Mouse (Mus musculus): ENCODE measurements at regions not wholly inside any gene's neighbourhood (a gene's known extent, or its start where the extent isn't known, plus 50 kb on each side); places are given as distances from the start of the nearest gene placed in this dataset.

GRCm38 (mm10) chr5:76413886-76414285, 50.3 kb upstream of the Nmu start:
- intact Hi-C loops (cut with DNase I) = loop anchor here (2.0 to 10.0 kb wide), 4 partner anchors 109 to 549 kb away; partner anchors contain the start of genes Clock and Srd5a3
- no peak for DNase-seq (ENCODE audit: low spot score in 2 of 2)

- intact Hi-C loops (cut with DNase I) = loop anchor here (10.0 kb wide), 2 partner anchors 391 to 551 kb away; no protein-coding TSS in a partner anchor
Observed at GRCm38 (mm10) chr5:76416256-76416655, 52.7 kb upstream of the Nmu start.

DNA sequence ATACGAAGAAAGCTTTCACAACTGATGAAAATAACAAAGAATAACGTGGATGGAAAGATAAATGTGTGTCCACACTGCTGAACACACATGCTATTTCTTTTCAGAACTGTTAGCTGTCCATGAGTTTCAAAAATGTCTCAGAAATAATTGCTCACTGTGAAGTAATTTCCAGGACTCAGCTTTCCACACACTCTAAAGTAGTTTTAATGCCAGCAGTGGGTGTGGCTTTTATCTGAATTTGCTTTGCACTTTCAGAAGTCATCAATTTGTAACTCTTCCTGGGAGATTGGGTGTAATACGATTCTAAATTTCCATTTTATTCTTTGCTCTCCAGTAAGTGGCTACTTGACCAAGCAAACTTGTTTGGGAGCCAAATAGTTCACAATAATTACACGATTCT, 53.5 kb upstream of the Nmu start:
- intact Hi-C loops (cut with DNase I) = loop anchor here (10.0 kb wide), 2 partner anchors 392 to 552 kb away; no protein-coding TSS in a partner anchor

More at GRCm38 (mm10) chr5:76416256-76416655, 52.7 kb upstream of the Nmu start:
- DNase-seq (ENCODE audit: low spot score in 2 of 2) = no peak

DNA sequence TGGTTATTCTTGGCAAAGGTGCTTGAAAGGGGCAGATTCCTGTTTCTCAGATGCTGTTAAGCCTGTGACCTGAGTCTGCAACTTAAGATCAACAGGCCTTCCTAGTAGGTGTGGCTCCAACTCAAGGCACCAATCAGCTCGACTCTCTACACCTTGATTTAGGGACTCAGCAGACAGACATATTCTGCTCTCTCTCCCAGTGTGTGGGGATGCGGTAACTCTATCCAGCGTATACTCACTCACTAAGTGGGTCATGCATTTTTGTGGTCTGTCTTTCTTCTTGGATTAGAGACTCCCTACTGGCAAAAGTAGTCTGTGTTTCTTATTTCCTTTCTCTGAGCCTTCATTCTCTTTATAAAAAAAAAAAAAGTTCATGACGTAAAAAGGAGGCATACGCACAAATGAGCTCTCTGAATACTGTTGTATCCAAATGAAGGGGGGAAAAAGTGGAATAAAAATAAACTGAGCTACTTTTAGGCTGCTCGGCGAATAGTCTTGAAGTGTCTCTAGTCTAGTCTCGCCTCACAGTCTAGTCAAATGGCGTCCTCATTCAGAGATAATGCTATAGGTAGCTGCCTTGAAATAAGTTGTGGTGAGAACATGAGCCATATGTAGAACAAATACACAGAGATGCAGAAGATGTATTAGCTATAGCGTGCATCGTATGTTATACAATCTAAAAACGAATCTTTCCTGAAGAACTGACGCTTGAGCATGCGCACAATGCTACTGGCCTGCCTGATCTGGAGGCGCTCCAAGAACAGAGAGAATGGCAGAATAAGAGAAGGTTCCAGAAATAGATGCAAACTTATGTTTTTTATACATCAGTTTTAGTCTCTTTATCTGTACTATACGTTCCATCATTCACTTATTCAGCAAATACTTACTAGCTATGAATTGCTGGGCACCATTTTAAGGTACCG, 55.6 kb upstream of the Nmu start:
- intact Hi-C loops (cut with DNase I) = loop anchor here (10.0 kb wide), 2 partner anchors 394 to 554 kb away; no protein-coding TSS in a partner anchor
- DNase-seq (ENCODE audit: low spot score in 2 of 2) = peak in 1 of 2 experiments; percentile 37

More for the DNA sequence above, 53.5 kb upstream of the Nmu start:
- no peak for DNase-seq (ENCODE audit: low spot score in 2 of 2)

DNA sequence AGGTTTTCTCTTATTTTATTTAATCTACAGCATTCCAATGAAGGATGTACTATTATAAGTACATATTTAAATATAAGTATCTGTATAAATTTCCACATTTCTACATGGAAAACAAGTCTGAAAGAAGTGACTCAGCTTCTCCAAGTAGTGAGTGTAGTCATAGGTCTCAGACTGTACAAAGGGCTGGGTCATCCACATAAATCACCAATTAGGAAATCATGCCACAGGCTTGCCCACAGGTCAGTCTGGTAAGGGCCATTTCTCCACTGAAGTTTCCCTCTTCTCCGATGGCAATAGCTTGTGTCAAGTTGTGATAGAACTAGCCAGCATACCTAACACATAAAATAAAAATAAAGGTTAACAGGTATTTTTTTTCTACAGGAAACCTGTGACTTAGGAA, 56.3 kb upstream of the Nmu start:
- no peak for DNase-seq (ENCODE audit: low spot score in 2 of 2)
- intact Hi-C loops (cut with DNase I) = loop anchor here (10.0 kb wide), 2 partner anchors 395 to 555 kb away; no protein-coding TSS in a partner anchor

- DNase-seq (ENCODE audit: low spot score in 2 of 2) = no peak
- intact Hi-C loops (cut with DNase I) = no loop called here
Observed at GRCm38 (mm10) chr5:76420606-76421005, 57.0 kb upstream of the Nmu start.

GRCm38 (mm10) chr5:76423593-76423992, 60.0 kb upstream of the Nmu start:
- peak in 1 of 2 experiments; percentile 8 for DNase-seq (ENCODE audit: low spot score in 2 of 2)
- intact Hi-C loops (cut with DNase I) = no loop called here

GRCm38 (mm10) chr5:76425680-76426079, 58.2 kb upstream of the Gm7271 start:
- no peak for DNase-seq (ENCODE audit: low spot score in 2 of 2)
- intact Hi-C loops (cut with DNase I) = no loop called here

DNA sequence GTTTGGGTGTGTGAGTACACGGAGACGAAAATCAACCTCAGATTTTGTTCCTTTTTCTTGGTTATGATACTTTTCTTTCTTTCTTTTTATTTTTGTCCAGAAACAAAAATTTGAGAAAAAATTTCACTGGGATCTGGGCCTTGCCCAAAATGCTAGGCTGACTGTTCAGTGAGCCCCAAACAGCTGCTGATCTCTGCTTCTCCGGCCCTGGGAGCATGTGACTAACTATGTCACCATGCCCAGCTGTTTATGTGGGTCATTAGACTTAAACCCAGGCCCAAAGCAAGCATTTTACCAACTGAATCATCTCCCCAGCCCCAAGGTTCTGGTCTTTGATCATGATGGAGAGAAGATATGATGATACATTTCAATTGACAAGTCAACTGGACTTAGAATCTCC, 56.3 kb upstream of the Gm7271 start:
- intact Hi-C loops (cut with DNase I) = no loop called here
- no peak for DNase-seq (ENCODE audit: low spot score in 2 of 2)

- DNase-seq (ENCODE audit: low spot score in 2 of 2) = no peak
- intact Hi-C loops (cut with DNase I) = no loop called here
Observed at GRCm38 (mm10) chr5:76429441-76429840, 54.4 kb upstream of the Gm7271 start.

DNA sequence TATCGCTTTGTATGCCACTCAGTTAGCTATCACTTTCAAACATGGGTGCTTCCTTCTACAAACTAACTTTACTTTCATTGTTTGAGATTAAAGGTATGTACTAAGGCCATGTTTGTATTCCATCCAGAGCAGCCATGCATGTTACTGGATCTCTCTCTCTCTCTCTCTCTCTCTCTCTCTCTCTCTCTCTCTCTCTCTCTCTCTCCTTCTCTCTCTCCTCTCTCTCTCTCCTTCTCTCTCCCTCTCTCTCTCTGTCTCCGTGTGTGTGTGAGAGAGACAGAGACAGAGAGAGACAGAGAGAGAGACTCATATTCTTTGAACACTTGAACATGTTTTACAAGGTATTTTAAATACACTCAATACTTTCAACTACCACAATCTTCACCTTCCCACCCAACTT, 50.2 kb upstream of the Gm7271 start:
- no peak for DNase-seq (ENCODE audit: low spot score in 2 of 2)
- intact Hi-C loops (cut with DNase I) = no loop called here

Data from left cerebral cortex, postnatal 36 days (tissue).